Mouse (Mus musculus): Measurements from ENCODE around the gene Amigo1. TPM values are rescaled to one million over a fixed set of nuclear protein-coding genes. Genes with fewer than 3 reads are reported as not detected.

Gene Amigo1
- polyA plus RNA-seq, 1 experiment from 2014 or later, result 4.3 TPM

Other genes with a start within 250 kb of the Amigo1 start
- gene Gstm6, start 242.6 kb upstream of the Amigo1 start, polyA plus RNA-seq (2014; fragmentation: Nextera tagmentation; extraction: Ambion mirVana), result 11.3 and 14.4 TPM in 2 replicates
- not detected in 2 replicates for gene Gstm3, start 217.1 kb upstream of the Amigo1 start, polyA plus RNA-seq (2014; fragmentation: Nextera tagmentation; extraction: Ambion mirVana)
- 14.1 and 15.7 TPM in 2 replicates for gene Gstm2, start 199.9 kb upstream of the Amigo1 start, polyA plus RNA-seq (2014; fragmentation: Nextera tagmentation; extraction: Ambion mirVana)
- gene Gstm1, start 168.4 kb upstream of the Amigo1 start, polyA plus RNA-seq (2014; fragmentation: Nextera tagmentation; extraction: Ambion mirVana), result 30.5 and 33.8 TPM in 2 replicates
- 15.2 and 15.8 TPM in 2 replicates for gene Gstm4, start 141.4 kb upstream of the Amigo1 start, polyA plus RNA-seq (2014; fragmentation: Nextera tagmentation; extraction: Ambion mirVana)
- gene Ampd2, start 99.7 kb upstream of the Amigo1 start, polyA plus RNA-seq (2014; fragmentation: Nextera tagmentation; extraction: Ambion mirVana), result 31.2 and 37.0 TPM in 2 replicates
- 0.30 and 0.90 TPM in 2 replicates for gene Gnat2, start 93.5 kb upstream of the Amigo1 start, polyA plus RNA-seq (2014; fragmentation: Nextera tagmentation; extraction: Ambion mirVana)
- 217 and 240 TPM in 2 replicates for gene Gnai3, start 40.2 kb upstream of the Amigo1 start, polyA plus RNA-seq (2014; fragmentation: Nextera tagmentation; extraction: Ambion mirVana)
- gene Gpr61, start 31.5 kb upstream of the Amigo1 start, polyA plus RNA-seq (2014; fragmentation: Nextera tagmentation; extraction: Ambion mirVana), result 0.19 and 0.40 TPM in 2 replicates
- 2.3 and 3.0 TPM in 2 replicates for gene Cyb561d1, start 14.9 kb downstream of the Amigo1 start, polyA plus RNA-seq (2014; fragmentation: Nextera tagmentation; extraction: Ambion mirVana)
- 16.9 and 18.3 TPM in 2 replicates for gene Atxn7l2, start 24.6 kb downstream of the Amigo1 start, polyA plus RNA-seq (2014; fragmentation: Nextera tagmentation; extraction: Ambion mirVana)
- gene Sypl2, start 40.3 kb downstream of the Amigo1 start, polyA plus RNA-seq (2014; fragmentation: Nextera tagmentation; extraction: Ambion mirVana), result 0.93 and 1.3 TPM in 2 replicates
- gene Psma5, start 70.6 kb downstream of the Amigo1 start, polyA plus RNA-seq (2014; fragmentation: Nextera tagmentation; extraction: Ambion mirVana), result 274 and 295 TPM in 2 replicates
- 27.0 and 27.1 TPM in 2 replicates for gene Sort1, start 97.7 kb downstream of the Amigo1 start, polyA plus RNA-seq (2014; fragmentation: Nextera tagmentation; extraction: Ambion mirVana)
- 0.12 TPM in 1 of 2 replicates, not detected in the other for gene Mybphl, start 178.6 kb downstream of the Amigo1 start, polyA plus RNA-seq (2014; fragmentation: Nextera tagmentation; extraction: Ambion mirVana)
- gene Psrc1, start 197.5 kb downstream of the Amigo1 start, polyA plus RNA-seq (2014; fragmentation: Nextera tagmentation; extraction: Ambion mirVana), result 59.3 and 68.1 TPM in 2 replicates
- gene Celsr2, start 229.2 kb downstream of the Amigo1 start, polyA plus RNA-seq (2014; fragmentation: Nextera tagmentation; extraction: Ambion mirVana), result 61.9 and 65.2 TPM in 2 replicates

All from midbrain, embryonic 11.5 days (tissue).